Mouse (Mus musculus) liver, embryonic 15.5 days (tissue): ENCODE data around the gene Erbin. TPM values are rescaled to one million over a fixed set of nuclear protein-coding genes. Genes with fewer than 3 reads are reported as not detected.

ENCODE experiments used
- ATAC-seq: fragments of 200-750 bp; cut with Nextera tagmentation; 2 replicates; pipeline ENCODE4 v1.8.0; 2017; ENCODE audit warnings: moderate number of reproducible peaks, mild to moderate bottlenecking, moderate library complexity; ENCODE audit not compliant: insufficient read depth
- H3K27ac ChIP-seq: fragments of 300-500 bp; sonication (generic); replicated peaks from 2 replicates; pipeline ENCODE4 v1.5.1; 2015; ENCODE audit warnings: mild to moderate bottlenecking, inconsistent platforms
- H3K27me3 ChIP-seq: fragments of 300-500 bp; sonication (generic); 2 replicates; pipeline ENCODE4 v1.6.1; 2015; ENCODE audit warnings: mild to moderate bottlenecking, inconsistent platforms
- H3K36me3 ChIP-seq: fragments of 300-500 bp; sonication (generic); replicated peaks from 2 replicates; pipeline ENCODE4 v1.6.1; 2015; ENCODE audit warnings: moderate library complexity, mild to moderate bottlenecking, inconsistent platforms
- H3K4me1 ChIP-seq: fragments of 300-500 bp; sonication (generic); replicated peaks from 2 replicates; pipeline ENCODE4 v1.6.1; 2015; ENCODE audit warnings: inconsistent platforms
- H3K4me2 ChIP-seq: fragments of 300-500 bp; sonication (generic); 2 replicates; pipeline ENCODE4 v1.6.1; 2015; ENCODE audit warnings: moderate library complexity, mild to moderate bottlenecking, inconsistent platforms
- H3K4me3 ChIP-seq: fragments of 300-500 bp; sonication (generic); replicated peaks from 2 replicates; pipeline ENCODE4 v1.5.1; 2015; ENCODE audit warnings: mild to moderate bottlenecking, inconsistent platforms
- H3K9ac ChIP-seq: fragments of 300-500 bp; sonication (generic); 2 replicates; pipeline ENCODE4 v1.6.1; 2015; ENCODE audit warnings: moderate library complexity, mild to moderate bottlenecking, inconsistent platforms
- H3K9me3 ChIP-seq: fragments of 300-500 bp; sonication (generic); replicated peaks from 2 replicates; pipeline ENCODE4 v1.6.1; 2016; ENCODE audit warnings: inconsistent platforms
- WGBS: fragments of 180-500 bp; shearing (Covaris S2); methylation state at CpG from one replicate; pipeline ENCODE4 v1.1.7; 2015; ENCODE audit warnings: mixed read lengths; ENCODE audit not compliant: insufficient replicate concordance; 5-methylcytosine and 5-hydroxymethylcytosine counted together
- polyA plus RNA-seq: library from polyadenylated mRNA; unstranded; fragments of >200 nt; fragmentation: Nextera tagmentation; extraction: Ambion mirVana; gene quantifications from 2 replicates; pipeline ENCODE4 v1.2.1, GENCODE M21; 2015

Gene Erbin
- polyA plus RNA-seq, 1 experiment from 2014 or later: 4.5 TPM

DNA sequence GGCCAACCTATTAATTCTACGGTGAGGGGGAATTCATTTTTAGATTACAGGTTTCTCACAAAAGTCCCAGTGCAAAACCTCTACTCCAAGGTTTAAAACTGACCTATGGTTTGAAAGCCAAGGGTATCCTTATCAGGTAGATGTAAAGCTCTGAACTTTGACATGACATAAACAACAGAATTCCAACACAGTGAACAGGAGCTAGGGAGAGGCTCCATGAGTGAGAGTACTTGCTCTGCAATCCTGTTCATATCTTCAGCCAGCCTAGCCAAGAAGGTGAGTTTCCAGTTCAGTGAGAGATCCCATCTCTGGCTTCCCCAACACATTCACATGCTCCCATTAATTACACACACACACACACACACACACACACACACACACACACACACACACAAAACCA lies 9.7 kb downstream of the Erbin start:
- Histone ChIP-seq H3K27ac (no peak overlapping the region), H3K9ac (no peak overlapping the region), H3K9me3 (no peaks in the 10 kb centered on the region), H3K27me3 (no peaks in the 10 kb centered on the region), H3K4me2 (no peak overlapping the region), H3K4me1 (0 out of 2 replicates have a peak, but pooled peaks cover 7% of the 10 kb centered on the region), H3K4me3 (no peak overlapping the region), H3K36me3 (no peaks in the 10 kb centered on the region)
- WGBS: 92% methylated on average over 1 of the region's 1 CpGs
- ATAC-seq: no peak

DNA sequence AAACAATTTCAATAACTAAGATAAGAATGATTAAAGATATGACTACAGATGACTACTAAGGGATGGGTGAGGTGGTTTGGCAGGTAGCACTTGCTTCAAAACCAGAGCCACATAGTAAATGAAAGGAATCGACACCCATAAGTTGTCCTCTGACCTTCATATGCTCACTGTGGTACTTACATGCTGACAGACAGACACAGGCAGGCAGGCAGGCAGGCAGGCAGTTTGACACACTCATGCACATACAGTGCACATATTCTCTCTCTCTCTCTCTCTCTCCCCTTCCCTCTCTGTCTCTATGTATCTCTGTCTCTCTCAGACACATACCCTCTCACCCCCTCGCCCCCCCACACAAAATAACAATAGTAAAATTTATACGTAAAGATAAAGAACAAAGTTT lies 10.4 kb downstream of the Erbin start:
- Histone ChIP-seq H3K9me3 (no peaks in the 10 kb centered on the region), H3K27me3 (no peaks in the 10 kb centered on the region), H3K4me3 (no peak overlapping the region), H3K36me3 (no peaks in the 10 kb centered on the region), H3K4me1 (0 out of 2 replicates have a peak, but pooled peaks cover 7% of the 10 kb centered on the region), H3K27ac (no peak overlapping the region), H3K9ac (no peak overlapping the region), H3K4me2 (no peak overlapping the region)
- WGBS: 64% methylated on average over 3 of the region's 3 CpGs
- no peak for ATAC-seq

DNA sequence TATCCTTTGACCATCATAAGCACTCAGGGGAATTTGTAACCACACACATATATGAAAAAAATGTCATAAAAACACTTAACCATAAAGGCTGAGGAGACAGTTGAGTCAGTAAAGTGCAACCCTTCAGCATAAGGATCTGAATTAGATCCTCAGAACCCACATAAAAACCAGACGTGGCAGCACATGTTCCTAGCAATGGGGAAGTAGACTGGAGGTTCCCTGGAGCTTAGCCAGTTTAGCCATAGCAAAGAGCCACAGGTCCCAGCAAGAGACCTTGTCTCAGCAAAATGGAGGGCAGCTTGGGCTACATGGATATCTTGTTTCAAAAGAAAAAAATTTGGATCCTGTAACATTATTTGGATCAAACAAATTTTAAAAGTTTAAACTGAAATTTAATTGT lies 20.3 kb downstream of the Erbin start:
- ATAC-seq: no peak
- H3K4me1 ChIP-seq: no peaks in the 10 kb centered on the region

DNA sequence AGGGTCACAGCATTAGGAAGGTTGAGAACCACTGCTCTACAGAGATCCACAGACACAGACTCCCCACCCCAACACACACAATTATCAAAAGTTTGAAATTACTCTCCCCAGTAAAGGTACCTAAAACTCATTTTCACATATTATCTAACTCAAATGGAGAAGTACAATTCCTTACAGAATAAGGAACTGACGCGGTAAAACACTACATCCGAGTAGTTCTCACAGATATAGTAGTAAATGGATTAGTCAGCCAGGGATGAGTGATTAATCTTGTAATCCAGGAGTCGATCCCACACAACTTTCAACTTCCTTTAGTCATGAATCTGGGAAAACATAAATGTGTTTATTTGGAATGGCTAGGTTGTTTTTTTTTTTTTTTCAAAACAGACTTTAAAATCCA lies 22.7 kb downstream of the Erbin start:
- Histone ChIP-seq H3K27ac (no peak overlapping the region), H3K36me3 (no peaks in the 10 kb centered on the region), H3K4me2 (no peak overlapping the region), H3K27me3 (no peaks in the 10 kb centered on the region), H3K4me3 (no peak overlapping the region), H3K9ac (no peak overlapping the region), H3K9me3 (no peaks in the 10 kb centered on the region), H3K4me1 (no peaks in the 10 kb centered on the region)
- 81% methylated on average over 4 of the region's 4 CpGs for WGBS
- no peak for ATAC-seq

More for the DNA sequence above, 20.3 kb downstream of the Erbin start:
- Histone ChIP-seq H3K4me3 (no peak overlapping the region), H3K9me3 (no peaks in the 10 kb centered on the region), H3K27ac (no peak overlapping the region), H3K27me3 (no peaks in the 10 kb centered on the region), H3K4me2 (no peak overlapping the region), H3K36me3 (no peaks in the 10 kb centered on the region), H3K9ac (no peak overlapping the region)
- 46% methylated on average over 1 of the region's 1 CpGs for WGBS

DNA sequence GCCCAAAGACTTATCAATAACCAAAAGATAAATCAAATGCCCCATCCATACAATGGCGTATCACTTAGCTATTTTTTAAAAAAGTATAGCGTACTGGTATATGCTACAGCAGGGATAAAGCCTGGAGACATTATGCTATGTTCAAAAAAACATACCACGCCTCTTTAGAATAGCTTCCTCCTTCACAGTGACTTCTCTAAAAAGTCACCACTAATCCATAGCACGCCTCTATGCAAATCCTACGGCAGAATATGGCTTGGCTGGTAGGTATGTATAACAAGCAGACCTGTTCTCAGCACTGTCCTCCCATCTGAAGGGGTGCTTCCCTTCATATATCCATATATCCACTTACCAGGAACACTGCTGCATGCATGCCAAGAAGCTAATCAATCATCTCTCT lies 27.2 kb downstream of the Erbin start:
- no peak for ATAC-seq
- no peak overlapping the region for H3K27ac ChIP-seq
- H3K4me3 ChIP-seq: no peak overlapping the region
- H3K9ac ChIP-seq: no peak overlapping the region
- H3K4me2 ChIP-seq: no peak overlapping the region
- no peaks in the 10 kb centered on the region for H3K36me3 ChIP-seq
- no peaks in the 10 kb centered on the region for H3K4me1 ChIP-seq
- no peaks in the 10 kb centered on the region for H3K9me3 ChIP-seq
- 53% methylated on average over 5 of the region's 5 CpGs for WGBS
- H3K27me3 ChIP-seq: no peaks in the 10 kb centered on the region

DNA sequence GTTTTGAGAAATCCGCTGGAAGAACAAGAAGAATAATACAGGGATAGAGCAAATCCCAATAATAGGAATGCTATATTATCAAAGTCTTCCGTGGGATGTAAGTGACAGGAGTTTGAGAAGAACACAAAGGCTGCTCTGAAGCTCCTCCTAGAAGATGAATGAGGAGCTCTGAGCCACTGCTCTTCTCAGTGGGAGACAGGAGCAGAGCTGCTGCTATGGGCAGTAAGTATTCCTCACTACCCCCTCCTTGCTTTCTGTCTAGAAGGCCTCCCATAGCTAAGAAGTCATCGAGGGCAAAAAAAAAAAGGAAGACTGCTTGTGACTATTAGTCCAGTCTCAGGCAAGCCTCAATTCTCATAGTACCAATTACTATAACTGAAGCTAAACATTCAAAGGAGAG lies 30.3 kb downstream of the Erbin start:
- Histone ChIP-seq H3K9ac (no peak overlapping the region), H3K27me3 (no peaks in the 10 kb centered on the region), H3K36me3 (no peaks in the 10 kb centered on the region), H3K27ac (no peak overlapping the region), H3K9me3 (no peaks in the 10 kb centered on the region), H3K4me3 (no peak overlapping the region), H3K4me2 (no peak overlapping the region), H3K4me1 (no peaks in the 10 kb centered on the region)
- 44% methylated on average over 3 of the region's 3 CpGs for WGBS
- ATAC-seq: no peak

DNA sequence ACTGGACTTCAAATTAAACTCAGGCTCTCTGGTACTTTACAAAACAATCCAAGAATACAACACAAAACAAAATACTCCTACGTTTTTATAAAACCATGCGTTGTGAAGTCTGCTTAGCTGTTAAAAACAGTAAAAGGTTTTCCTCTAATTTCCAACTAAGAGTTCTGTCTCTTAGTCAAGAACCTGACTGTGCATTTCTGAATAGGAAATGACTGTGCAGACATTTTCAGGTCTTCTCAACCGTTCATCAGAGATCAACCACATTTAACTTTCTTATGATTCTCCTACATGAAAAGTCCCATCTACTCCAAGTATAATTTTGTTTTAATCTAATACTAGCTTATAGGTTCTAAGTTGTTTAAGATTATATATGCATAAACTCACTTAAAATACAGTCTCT lies 33.8 kb downstream of the Erbin start:
- 37% methylated on average over 3 of the region's 3 CpGs for WGBS
- Histone ChIP-seq H3K27ac (no peak overlapping the region), H3K4me3 (no peak overlapping the region), H3K9ac (no peak overlapping the region), H3K27me3 (no peaks in the 10 kb centered on the region), H3K36me3 (0 out of 2 replicates have a peak, but pooled peaks cover 4% of the 10 kb centered on the region), H3K4me1 (peaks cover 7% of the 10 kb centered on the region), H3K4me2 (no peak overlapping the region), H3K9me3 (no peaks in the 10 kb centered on the region)
- no peak for ATAC-seq

DNA sequence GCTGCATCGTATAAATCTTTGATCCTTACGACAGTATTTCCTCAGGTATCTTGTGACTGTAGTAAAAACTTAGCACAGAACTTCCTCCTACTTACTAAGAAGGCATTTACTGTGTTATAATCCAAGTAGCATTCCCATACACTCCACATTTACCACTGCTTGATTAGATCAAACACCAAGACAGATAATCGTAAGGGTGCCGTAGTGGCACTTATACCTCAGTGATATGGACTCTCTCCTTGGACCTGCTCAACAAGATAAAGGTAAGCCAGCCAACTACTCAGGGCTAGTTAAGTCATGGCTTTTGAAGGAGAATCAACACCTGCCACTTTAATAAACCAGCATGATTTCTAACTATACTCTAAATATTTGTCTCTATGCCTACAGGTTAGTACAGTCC lies 39.1 kb downstream of the Erbin start:
- 56% methylated on average over 4 of the region's 4 CpGs for WGBS
- no peaks in the 10 kb centered on the region for H3K27me3 ChIP-seq
- H3K27ac ChIP-seq: no peak overlapping the region
- peaks cover 6% of the 10 kb centered on the region; the same call in 1 of the 2 replicates for H3K36me3 ChIP-seq
- no peak for ATAC-seq
- no peak overlapping the region for H3K9ac ChIP-seq
- H3K9me3 ChIP-seq: no peaks in the 10 kb centered on the region
- H3K4me3 ChIP-seq: no peak overlapping the region
- H3K4me1 ChIP-seq: peaks cover 10% of the 10 kb centered on the region
- no peak overlapping the region for H3K4me2 ChIP-seq

DNA sequence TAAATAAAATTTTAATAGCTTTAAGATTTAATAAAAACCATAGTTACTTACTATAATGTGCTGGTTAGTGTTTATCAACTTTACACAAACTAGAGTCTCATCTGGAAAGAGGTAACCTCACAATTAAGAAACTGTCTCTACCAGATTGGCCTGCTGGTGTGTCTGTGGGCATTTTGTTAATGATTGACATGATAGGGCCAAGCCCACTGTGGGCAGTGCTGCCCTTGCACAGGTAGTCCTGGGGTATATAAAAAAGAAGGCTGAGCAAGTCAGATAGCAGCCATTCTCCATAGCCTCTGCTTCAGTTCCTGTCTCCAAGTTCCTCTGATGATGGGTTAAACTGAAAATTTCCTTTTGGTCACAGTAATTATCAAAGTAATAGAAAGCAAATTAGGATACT lies 43.6 kb downstream of the Erbin start:
- Histone ChIP-seq H3K36me3 (peaks cover 2% of the 10 kb centered on the region; the same call in 1 of the 2 replicates), H3K9ac (no peak overlapping the region), H3K4me1 (peaks cover 22% of the 10 kb centered on the region), H3K27ac (no peak overlapping the region), H3K4me2 (no peak overlapping the region), H3K27me3 (no peaks in the 10 kb centered on the region), H3K4me3 (no peak overlapping the region), H3K9me3 (no peaks in the 10 kb centered on the region)
- no peak for ATAC-seq

DNA sequence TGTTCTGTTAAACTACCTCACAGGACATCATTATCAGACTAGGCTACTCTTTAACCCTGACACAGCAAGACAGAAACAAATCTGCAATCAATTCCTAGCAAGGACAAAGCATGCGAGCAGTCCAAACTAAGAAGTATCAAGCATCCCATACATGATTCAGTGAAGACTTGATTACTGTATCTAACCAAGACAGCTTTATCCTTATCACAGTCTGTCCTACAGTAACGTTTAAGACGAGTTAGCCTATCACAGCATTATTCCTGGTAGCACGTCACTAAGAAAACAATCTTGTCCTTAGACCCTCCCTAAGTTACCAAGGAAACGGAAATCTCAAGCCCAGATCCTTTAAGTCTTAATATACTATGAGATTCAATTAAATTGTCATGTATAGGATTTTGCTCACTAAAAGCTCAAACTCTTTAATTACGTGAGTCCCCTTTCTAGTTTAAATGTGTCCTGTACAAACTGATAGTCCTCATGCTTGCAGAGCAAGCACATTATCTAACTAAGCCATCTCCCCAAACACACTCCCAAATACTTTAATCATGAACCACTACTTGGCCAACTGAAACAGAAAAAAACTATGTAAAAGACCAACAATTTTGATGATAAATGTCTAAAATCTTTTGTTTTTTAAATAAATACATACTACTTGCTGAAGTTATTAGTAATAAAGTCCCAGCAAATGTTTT lies 44.3 kb downstream of the Erbin start:
- peak; percentile 83 for ATAC-seq
- Histone ChIP-seq H3K9me3 (no peaks in the 10 kb centered on the region), H3K9ac (no peak overlapping the region), H3K27me3 (no peaks in the 10 kb centered on the region), H3K4me2 (no peak overlapping the region), H3K4me3 (no peak overlapping the region), H3K4me1 (peaks cover 20% of the 10 kb centered on the region), H3K36me3 (peaks cover 2% of the 10 kb centered on the region; the same call in 1 of the 2 replicates), H3K27ac (no peak overlapping the region)
- WGBS: 25% methylated on average over 6 of the region's 6 CpGs

DNA sequence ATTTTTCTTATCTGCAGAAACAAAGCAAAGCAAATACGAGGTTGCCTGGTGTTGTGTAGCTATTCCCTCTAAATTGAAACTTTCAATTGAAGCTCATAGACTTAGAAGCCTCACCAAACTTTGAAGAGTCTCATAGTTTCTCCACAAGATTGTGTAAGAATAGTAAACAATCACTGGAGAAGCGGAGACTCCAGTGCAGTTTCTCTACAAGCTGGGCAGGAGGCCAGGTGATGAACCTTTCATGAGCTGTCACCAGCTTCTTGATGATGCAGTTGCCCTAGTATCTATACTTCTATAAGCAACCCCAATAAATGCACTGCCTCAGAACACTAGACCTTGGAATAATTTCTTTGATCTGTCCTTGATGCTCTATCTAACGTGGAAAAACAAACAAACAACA lies 49.5 kb downstream of the Erbin start:
- H3K36me3 ChIP-seq: no peaks in the 10 kb centered on the region
- H3K4me3 ChIP-seq: no peak overlapping the region
- no peak overlapping the region for H3K27ac ChIP-seq
- WGBS: 68% methylated on average over 3 of the region's 3 CpGs
- H3K4me1 ChIP-seq: peaks cover 13% of the 10 kb centered on the region; the same call in 1 of the 2 replicates
- no peak overlapping the region for H3K9ac ChIP-seq
- H3K9me3 ChIP-seq: no peaks in the 10 kb centered on the region
- no peaks in the 10 kb centered on the region for H3K27me3 ChIP-seq
- ATAC-seq: no peak
- H3K4me2 ChIP-seq: no peak overlapping the region

DNA sequence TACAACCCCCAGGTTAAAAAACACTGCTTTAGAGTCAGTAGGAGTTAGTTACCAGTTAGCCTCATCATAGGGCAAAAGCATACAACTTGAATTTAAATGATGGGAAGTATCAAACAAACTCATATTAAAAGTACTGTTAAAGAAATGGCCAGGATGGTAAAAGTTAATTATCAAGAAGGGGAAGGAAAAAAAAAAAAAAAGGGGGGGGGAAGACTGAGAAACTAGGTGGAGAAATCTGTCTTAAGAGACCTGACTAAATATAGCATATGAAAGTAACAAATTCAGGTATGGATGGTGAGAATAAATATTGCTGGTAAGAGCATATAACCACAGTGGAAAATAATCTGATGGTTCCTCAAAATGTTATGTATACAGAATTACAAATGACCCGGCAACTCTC lies 50.2 kb downstream of the Erbin start:
- H3K27ac ChIP-seq: no peak overlapping the region
- no peaks in the 10 kb centered on the region for H3K36me3 ChIP-seq
- no peak overlapping the region for H3K4me2 ChIP-seq
- WGBS: 78% methylated on average over 1 of the region's 1 CpGs
- H3K9ac ChIP-seq: no peak overlapping the region
- H3K9me3 ChIP-seq: no peaks in the 10 kb centered on the region
- peaks cover 6% of the 10 kb centered on the region; the same call in 1 of the 2 replicates for H3K4me1 ChIP-seq
- no peak overlapping the region for H3K4me3 ChIP-seq
- no peaks in the 10 kb centered on the region for H3K27me3 ChIP-seq
- ATAC-seq: no peak
